ENCODE assay signal across 8 mouse cellular contexts in the genomic region with DNA sequence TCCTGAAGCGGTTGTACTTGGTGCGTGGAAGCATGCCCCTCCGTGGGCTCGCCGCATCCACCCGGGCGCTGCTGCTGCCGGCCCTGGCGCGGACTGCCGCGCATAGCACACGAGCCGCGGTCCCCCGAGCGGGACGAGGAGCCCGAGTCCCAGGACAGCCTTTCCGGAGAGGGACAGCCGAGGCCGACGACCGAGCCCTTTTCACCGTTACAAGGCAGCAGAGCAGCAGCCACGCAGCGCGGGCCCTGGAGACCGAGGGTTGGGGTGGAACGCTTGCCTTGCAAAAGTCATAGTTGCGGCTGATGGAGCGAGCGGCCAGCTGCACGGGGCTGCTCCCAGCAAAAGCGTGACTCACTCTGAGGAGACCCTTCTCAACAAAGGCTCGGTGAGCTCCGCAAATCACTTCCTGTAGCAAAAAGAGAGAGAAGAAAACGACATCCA. TPM values are rescaled to one million over a fixed set of nuclear protein-coding genes. Genes with fewer than 3 reads are reported as not detected.
DNase-seq lines count a peak whose midpoint lies in the region; ATAC-seq and TF ChIP-seq lines count a peak whose summit lies in the region.

No protein-coding gene starts in this region.

- WGBS in heart, embryonic 12.5 days: under 1% methylated on average over 38 of the region's 38 CpGs
- under 1% methylated on average over 37 of the region's 38 CpGs for WGBS in midbrain, postnatal 0 days

- peaks cover 31% of the 10 kb centered on the region for H3K4me1 ChIP-seq in heart, embryonic 12.5 days (replicated peaks)
- H3K4me1 ChIP-seq in midbrain, postnatal 0 days (ENCODE audit: insufficient read depth, low read length): peaks cover 8% of the 10 kb centered on the region

- TF ChIP-seq CTCF in midbrain, postnatal 0 days (IDR thresholded peaks at IDR 0.05): no peak

- DNase-seq in cerebellum, adult 11 months: peak; percentile 7
- no peak for DNase-seq in cerebellum, adult 9-10 months
- DNase-seq in thymus, postnatal 4 days: peak; percentile 17
- DNase-seq in thymus, adult 18-20 months: no peak
- DNase-seq in layer of hippocampus, postnatal 14 days (ENCODE audit: low spot score in 2 of 2): peak; percentile 32 to 42
- peak; percentile 26 for DNase-seq in midbrain, postnatal 0 days (ENCODE audit: low spot score)

- no peak overlapping the region for H3K27ac ChIP-seq in heart, embryonic 12.5 days (ENCODE audit: poor library complexity, severe bottlenecking)
- peak overlapping the region; percentile 51 for H3K27ac ChIP-seq in midbrain, postnatal 0 days (ENCODE audit: low read depth, low read length)

- H3K9me3 ChIP-seq in heart, embryonic 12.5 days (replicated peaks): no peaks in the 10 kb centered on the region
- no peaks in the 10 kb centered on the region for H3K9me3 ChIP-seq in midbrain, postnatal 0 days (ENCODE audit: low read length)

- ATAC-seq in heart, embryonic 12.5 days (ENCODE audit: insufficient number of reproducible peaks, low FRiP score): no peak
- no peak for ATAC-seq in midbrain, postnatal 0 days (ENCODE audit: low FRiP score)
- ATAC-seq in inflammation-experienced regulatory T-cells, adult 6 months: no peak

- H3K4me2 ChIP-seq in heart, embryonic 12.5 days: peak overlapping the region; percentile 81
- H3K4me2 ChIP-seq in midbrain, postnatal 0 days (ENCODE audit: low read depth, low read length, poor library complexity, severe bottlenecking): peak overlapping the region; percentile 82

- no peaks in the 10 kb centered on the region for H3K36me3 ChIP-seq in heart, embryonic 12.5 days
- H3K36me3 ChIP-seq in midbrain, postnatal 0 days (ENCODE audit: insufficient read depth, low read length): no peaks in the 10 kb centered on the region

- H3K4me3 ChIP-seq in heart, embryonic 12.5 days: peak overlapping the region; percentile 49
- H3K4me3 ChIP-seq in midbrain, postnatal 0 days (ENCODE audit: low read depth, low read length): peak overlapping the region; percentile 56

- H3K9ac ChIP-seq in heart, embryonic 12.5 days: peak overlapping the region; percentile 68
- peak overlapping the region; percentile 63 for H3K9ac ChIP-seq in midbrain, postnatal 0 days (replicated peaks; ENCODE audit: low read length, poor library complexity, severe bottlenecking)

- peaks cover 64% of the 10 kb centered on the region for H3K27me3 ChIP-seq in heart, embryonic 12.5 days (replicated peaks)
- no peaks in the 10 kb centered on the region for H3K27me3 ChIP-seq in midbrain, postnatal 0 days (ENCODE audit: insufficient read depth, low read length)

RNA-seq across cellular contexts. Expression of gene Shc3, which starts 1.8 kb away (rescaled TPM):
- 0.26 and 0.32 TPM in 2 replicates for polyA plus RNA-seq in heart, embryonic 12.5 days (2016; fragmentation: Nextera tagmentation; extraction: Ambion mirVana)
- total RNA-seq in layer of hippocampus, postnatal 14 days (2021): 100 to 1,000 TPM; 179 to 203 TPM
- total RNA-seq in midbrain, postnatal 0 days (2014; rRNA removed): 110 and 119 TPM in 2 replicates
- polyA plus RNA-seq in midbrain, postnatal 0 days (2015; fragmentation: Nextera tagmentation; extraction: Ambion mirVana): 9.1 and 10.4 TPM in 2 replicates
- not detected for polyA plus RNA-seq in inflammation-experienced regulatory T-cells, adult 6 months (2017; shearing (Covaris generic))

Comparison
In these comparisons a context has a peak if more than half of its experiments do, and no peak if none do; other contexts are left out.
1. DNase-seq: peak in cerebellum, adult 11 months (single experiment), thymus, postnatal 4 days (single experiment), layer of hippocampus, postnatal 14 days (2 of 2) and midbrain, postnatal 0 days (single experiment); none in cerebellum, adult 9-10 months (single experiment) and thymus, adult 18-20 months (0 of 2).